Mouse (Mus musculus) liver, adult (tissue): Measurements from ENCODE around the gene Amhr2.

ENCODE experiments used
- GATA4 ChIP-seq: IDR thresholded peaks from 2 replicates; pipeline ENCODE4 v1.6.1; 2014; ENCODE audit warnings: mild to moderate bottlenecking, low read length; ENCODE audit not compliant: insufficient replicate concordance

Gene Amhr2

DNA sequence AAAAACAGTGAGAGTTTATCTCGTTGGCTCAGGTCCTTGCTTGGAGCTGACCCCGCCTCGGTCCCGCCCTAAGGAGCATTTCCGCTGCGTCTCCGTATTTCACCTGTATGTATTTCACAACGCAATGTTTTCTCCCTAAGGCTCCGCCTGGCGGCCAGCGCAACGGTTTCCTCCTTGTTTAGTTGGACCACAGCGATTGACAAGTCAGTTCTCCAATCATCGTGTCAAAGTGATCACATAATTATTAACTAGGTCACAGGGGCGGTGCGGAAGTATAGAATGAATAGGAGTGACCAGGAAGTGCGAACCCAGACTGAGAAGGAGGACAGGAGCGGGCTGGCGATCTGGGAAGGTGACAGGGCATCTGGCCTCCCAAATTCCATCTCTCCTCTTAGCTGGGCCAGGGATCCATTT is 13.7 kb downstream of the Amhr2 start, which contains the start of gene Prr13:
Prr13 (plus strand) TSS at position 125 of the 414 bp plus-strand sequence.
- TF ChIP-seq GATA4: no peak

DNA sequence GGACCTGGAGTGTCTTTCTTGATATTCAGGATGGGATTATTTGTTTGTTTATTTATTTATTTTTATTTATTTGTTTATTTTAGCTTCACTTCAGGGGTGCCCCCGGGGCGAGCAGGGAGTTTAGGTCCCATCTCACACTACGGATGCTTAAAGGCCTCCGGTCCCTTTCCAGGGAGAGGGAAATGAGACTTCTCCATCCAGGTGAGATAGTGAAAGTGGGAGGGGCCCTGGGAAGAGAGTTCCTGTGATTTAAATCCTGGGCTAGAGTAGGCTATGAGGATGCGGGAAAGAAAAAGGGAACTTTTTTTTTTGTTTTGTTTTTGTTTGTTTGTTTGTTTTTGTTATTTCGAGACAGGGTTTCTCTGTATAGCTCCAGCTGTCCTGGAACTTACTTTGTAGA is 14.2 kb downstream of the Amhr2 start:
- TF ChIP-seq GATA4: no peak

DNA sequence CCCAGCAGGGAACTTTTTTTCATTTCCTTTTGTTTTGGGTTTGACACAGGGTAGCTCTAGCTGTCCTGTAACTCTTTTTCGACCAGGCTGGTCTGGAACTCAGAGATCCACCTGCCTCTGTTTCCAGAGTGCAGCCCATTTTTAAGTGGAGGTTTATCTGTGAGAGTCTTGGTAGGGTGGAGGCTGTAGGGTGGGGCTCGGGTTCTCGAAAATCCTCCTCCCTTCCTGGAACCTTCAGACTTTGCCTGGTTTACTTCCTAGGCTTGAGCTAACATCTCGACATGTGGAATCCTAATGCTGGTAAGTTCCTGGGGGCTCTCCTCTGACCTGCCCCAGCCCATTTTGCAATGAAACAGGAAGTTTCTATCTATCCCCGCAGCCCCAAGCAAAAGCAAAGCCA is 14.7 kb downstream of the Amhr2 start:
- no peak for TF ChIP-seq GATA4

DNA sequence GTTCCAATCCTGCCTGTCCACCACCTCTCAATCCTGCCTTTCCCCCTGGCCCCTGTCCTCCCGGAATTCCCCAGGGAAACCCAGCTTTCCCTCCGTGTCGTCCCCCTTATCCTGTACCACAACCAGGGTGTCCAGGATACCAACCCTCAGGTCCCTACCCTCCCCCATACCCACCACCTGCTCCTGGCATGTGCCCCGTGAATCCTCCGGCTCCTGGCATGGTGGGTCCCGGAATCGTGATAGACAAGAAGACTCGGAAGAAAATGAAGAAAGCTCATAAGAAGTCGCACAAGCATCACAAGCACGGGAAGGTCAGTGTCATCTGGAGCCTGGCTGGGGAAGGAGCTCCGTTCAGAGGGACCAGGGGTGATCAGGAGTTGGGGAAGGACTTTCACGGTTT is 15.2 kb downstream of the Amhr2 start:
- TF ChIP-seq GATA4: no peak

DNA sequence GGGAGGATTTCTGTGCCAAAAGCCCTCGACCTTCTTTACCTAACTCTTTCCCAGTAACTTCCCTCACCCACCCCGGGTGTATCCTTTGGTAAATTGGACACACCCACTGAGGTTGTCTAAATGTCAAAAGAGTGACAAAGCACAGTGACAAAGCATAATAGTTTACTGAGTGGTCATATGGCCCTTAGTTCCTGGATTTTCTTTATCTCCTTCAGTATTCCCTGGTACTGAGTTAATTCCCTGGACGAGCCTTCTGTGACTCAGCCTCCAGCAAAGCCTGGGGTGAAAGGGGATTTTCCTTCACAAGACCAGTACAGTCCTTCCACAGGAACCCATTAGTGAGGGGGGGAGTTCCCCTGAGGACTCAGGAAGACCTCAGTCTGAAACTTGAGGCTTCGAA is 15.8 kb downstream of the Amhr2 start:
- TF ChIP-seq GATA4: no peak

DNA sequence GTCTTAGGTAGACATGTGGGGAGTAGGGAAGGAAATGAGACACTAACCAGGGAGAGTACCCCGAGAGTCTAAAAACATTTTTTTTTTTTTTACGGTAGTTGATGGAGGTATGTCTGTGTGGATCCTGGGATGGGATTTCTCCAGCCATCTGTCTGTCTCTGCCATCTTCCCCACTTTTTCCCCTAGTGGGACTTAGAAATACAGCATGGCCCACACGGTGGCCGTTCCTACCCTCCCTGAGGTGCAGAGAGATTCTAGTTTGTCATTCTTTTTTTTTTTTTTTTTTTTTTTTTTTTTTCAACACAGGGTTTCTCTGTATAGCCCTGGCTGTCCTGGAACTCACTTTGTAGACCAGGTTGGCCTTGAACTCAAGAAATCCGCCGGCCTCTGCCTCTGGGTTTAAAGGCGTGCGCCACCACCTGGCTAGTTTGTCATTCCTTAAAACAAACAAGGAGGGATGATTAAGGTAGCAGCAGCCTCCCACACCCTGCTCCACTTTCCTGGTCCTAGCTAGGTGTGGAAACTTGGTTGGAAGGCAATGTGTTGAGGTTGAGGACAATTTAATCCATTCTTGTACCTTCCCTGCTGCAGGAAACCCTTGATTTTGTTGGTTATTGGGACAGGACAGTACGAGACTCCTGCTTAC is 16.4 kb downstream of the Amhr2 start:
- no peak for TF ChIP-seq GATA4

DNA sequence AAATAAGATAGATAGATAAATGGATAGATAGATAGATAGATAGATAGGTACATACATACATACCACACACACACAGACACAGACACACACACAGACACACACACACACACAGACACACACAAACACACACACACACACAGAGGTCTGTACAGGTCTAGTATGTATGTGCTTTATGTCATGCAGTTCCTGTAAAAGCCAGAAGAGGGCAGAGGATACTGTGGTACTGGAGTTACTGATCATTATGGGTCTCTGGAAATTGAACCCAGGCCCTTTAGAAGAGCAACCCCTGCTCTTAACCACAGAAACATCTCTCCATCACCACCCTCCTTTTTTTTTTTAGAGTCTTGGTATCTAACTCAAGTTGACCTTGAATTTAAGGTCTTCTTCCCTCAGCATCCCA is 18.5 kb downstream of the Amhr2 start:
- no peak for TF ChIP-seq GATA4

DNA sequence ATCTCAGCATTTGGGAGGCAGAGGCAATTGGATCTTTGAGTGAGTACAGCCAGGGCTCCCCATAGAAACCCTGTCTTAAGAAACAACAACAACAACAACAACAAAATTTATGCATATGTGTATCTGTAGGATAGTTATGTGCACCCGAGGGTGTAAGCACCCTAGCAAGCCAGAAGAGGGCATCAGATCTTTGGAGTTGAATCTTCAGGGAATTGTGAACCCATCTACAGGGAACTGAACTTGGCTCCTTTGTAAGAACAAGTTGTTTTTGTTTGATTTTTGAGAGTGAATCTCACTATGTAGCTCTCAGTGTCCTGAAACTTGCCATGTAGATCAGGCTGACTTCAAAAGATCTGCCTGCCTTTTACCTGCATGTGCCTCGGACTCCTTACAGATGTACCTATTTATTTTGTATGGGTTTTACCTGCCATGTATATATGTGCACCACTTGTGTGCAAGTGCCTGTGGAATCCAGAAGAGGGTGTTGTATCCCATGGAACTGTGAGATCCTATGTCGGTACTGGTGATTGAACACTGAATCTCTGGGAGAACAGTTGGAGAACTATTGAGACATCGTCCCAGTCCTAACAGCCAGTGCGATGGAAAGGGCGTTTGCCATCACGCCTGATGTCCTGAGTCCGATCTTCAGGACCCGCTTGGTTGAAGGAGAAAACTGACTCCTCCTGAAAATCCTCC is 23.7 kb downstream of the Amhr2 start:
- TF ChIP-seq GATA4: no peak

DNA sequence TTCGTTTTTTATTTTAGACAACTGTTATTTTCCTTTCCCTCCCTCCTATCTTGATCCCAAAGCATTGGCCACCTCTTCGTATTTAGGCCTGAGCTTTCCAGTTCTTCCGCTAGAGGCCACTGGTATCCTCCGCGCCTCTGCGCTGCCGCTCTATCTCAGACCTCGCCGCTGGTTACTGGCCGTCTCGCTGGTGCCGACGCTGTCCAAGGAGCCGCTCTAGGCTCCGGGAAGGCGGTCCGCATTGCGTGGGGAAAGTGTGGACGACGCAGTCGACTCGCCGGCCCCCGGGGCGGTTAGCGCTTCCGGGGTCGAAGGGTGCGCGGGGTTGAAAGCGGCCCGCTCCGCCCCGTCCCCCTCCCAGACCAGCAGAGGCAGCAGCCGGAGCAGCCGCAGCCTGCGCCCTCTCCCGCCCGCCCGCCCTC is 25.0 kb downstream of the Amhr2 start, which contains the start of gene Pcbp2:
Pcbp2 (plus strand) TSS at position 357 of the 422 bp plus-strand sequence.
- peak; percentile 72; the same call in 1 of the 2 replicates for TF ChIP-seq GATA4

DNA sequence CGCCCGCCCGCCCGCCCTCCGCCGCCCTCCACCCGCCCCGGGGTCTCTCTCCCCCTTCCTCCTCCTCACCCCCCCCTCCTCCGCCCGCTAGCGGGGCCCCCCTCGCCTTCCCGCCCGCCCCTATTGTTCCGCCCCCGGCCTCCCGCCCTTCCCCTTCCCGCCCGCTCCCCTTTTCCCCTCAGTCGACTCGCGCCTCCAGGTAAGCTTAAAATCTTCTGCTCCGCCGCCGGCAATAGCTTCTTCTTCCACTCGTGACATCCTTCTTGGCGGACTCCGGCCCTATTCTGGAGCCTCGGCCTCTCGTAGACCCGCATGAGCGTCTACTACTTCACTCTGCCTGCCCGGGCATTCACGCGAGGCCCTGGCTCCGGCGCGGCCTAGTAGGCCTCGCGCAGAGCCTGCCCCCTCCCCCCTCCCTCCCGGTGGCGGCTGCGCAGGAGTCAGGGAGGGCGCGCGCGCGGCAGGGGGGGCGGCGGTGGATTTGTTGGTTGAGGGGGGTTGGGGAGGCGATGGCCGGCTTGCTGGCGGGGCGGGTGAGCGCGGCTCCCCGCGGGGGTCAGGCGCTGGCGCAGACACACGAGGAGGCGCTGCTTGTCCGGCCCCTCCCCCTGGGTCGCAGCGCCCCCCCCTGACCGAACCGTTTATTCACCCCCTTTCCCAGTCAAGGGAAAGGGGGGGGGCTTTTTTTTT is 25.6 kb downstream of the Amhr2 start:
- TF ChIP-seq GATA4: no peak; the same call in 1 of the 2 replicates

DNA sequence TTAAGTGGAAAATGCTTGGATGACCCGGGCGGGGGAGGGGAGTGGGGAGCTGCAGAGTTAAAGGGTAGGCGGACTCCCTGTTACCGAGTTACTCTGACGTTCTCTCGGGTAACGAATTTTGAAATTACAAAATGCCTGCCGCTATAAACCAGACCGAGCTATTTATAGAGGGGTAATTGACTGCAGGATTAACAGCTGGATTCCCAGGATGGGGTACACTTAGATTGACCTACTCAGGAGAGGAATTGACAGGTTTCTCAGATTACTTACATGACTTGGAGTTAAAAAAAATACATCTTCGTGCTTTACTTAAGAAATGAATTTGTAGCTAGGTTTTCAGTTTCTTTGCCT is 26.1 kb downstream of the Amhr2 start:
- no peak for TF ChIP-seq GATA4

DNA sequence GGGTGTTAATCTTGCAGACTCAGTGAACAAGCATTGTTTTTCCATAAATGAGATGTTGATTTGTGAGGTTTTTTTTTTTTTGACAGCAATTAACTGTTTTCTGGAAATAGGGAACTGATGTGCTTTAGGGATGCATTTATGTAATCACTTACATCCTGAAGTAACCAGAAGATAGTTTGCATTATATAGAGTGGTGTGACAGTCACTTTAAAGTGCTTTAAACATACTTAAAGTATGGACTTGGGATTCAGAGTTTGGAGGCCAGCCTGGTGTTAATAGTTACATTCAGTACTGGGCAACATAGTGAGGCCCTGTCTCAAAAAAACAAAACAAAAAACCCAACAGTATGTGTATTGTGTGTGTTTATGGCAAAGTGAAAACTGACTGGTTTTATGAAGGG is 26.6 kb downstream of the Amhr2 start:
- no peak for TF ChIP-seq GATA4

DNA sequence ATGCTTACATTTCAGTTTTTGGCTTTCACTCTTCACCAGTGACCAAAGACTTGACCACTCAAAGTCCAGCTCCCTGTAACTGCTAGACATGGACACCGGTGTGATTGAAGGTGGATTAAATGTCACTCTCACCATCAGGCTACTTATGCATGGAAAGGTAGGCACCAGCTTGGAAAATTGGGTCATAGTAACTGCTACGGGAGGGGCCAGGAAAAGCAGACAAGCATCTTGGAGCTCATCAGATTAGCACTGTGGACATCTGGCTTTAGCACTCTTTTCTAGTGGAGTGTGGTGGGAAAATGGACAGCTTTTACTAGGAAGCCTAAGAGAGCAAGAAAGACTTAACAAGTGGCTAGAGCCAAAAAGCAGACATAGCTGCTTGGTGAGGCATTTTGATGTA is 28.1 kb downstream of the Amhr2 start:
- no peak for TF ChIP-seq GATA4

DNA sequence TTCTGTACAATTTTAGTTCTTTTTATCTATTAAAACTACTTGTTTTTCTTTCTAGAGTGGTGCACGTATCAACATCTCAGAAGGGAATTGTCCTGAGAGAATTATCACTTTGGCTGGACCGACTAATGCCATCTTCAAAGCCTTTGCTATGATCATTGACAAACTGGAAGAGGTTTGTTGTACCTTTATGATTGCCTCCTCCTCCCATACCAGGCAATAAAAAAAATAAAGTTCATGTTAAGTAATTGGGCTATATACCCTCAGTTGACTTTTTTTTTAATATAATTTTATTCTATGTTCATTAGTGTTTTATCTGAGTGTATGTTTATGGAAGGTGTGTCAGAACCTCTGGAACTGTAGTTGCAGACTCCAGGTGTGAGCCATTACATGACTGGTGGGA is 29.4 kb downstream of the Amhr2 start:
- no peak for TF ChIP-seq GATA4

DNA sequence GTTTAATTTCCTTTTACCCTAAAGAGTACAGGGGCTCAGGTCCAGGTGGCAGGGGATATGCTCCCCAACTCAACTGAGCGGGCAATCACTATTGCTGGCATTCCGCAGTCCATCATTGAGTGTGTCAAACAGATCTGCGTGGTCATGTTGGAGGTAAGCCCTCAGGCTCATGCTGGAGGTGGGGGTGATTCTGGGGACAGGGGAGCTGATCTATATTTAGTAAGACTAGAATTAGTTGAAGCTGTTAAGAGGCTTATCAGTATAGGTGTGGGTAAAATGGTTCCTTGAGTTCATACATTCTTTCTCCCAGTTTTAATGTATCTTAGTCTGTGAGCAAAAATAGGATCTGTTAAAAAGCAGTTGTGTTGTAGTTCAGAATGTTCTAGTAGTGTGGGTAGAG is 38.0 kb downstream of the Amhr2 start:
- no peak for TF ChIP-seq GATA4

DNA sequence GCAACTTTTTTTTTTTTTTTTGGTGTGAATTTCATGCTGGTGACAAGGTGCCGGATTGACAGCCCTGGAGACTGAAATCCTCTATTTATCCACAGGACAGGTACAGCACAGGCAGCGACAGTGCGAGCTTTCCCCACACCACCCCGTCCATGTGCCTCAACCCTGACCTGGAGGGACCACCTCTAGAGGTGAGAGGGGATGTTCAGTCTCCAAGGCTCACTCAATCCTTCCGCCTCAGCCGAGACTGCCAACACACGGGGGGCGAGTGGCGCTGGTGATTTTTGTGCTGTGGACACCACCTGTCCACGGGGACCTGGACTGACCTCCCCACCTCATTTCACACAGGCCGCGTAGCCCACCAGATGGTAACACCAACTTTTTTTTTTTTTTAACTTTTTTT is 40.7 kb downstream of the Amhr2 start:
- no peak for TF ChIP-seq GATA4
